Mouse (Mus musculus) heart, adult 2 months (tissue): ENCODE measurements around the gene A1cf. TPM values are rescaled to one million over a fixed set of nuclear protein-coding genes. Genes with fewer than 3 reads are reported as not detected.

Source experiments
- DNase-seq, 2 experiments: peaks; one replicate each; pipeline ENCODE4 v3.0.0; 2021
- H3K27ac ChIP-seq: fragments of 200-600 bp; 2 replicates; pipeline ENCODE4 v1.8.1; 2022
- H3K27me3 ChIP-seq: fragments of 200-500 bp; 2 replicates; pipeline ENCODE4 v1.6.1; 2012; ENCODE audit warnings: mild to moderate bottlenecking, low read length, inconsistent platforms, mixed read lengths; ENCODE audit not compliant: control insufficient read depth, insufficient read depth
- H3K36me3 ChIP-seq: fragments of 200-500 bp; 2 replicates; pipeline ENCODE4 v1.6.1; 2012; ENCODE audit warnings: low read length, inconsistent platforms; ENCODE audit not compliant: control insufficient read depth, insufficient read depth
- H3K4me1 ChIP-seq: fragments of 200-500 bp; 2 replicates; pipeline ENCODE4 v1.6.1; 2011; ENCODE audit warnings: low read length; ENCODE audit not compliant: control insufficient read depth, insufficient read depth
- H3K4me3 ChIP-seq: fragments of 200-600 bp; 2 replicates; pipeline ENCODE4 v1.8.1; 2022
- H3K79me2 ChIP-seq: fragments of 200-500 bp; replicated peaks from 2 replicates; pipeline ENCODE4 v1.6.1; 2012; ENCODE audit warnings: mild to moderate bottlenecking, inconsistent platforms, low read length, moderate library complexity, mixed read lengths; ENCODE audit not compliant: control insufficient read depth, insufficient read depth
- H3K9ac ChIP-seq: fragments of 200-500 bp; 2 replicates; pipeline ENCODE4 v1.6.1; 2012; ENCODE audit warnings: low read depth, mild to moderate bottlenecking, control low read depth, inconsistent platforms, low read length, mixed read lengths
- CTCF ChIP-seq: fragments of 200-600 bp; IDR thresholded peaks from 2 replicates; pipeline ENCODE4 v1.8.1; 2022; ENCODE audit warnings: antibody characterized with exemption, mild to moderate bottlenecking, moderate library complexity
- EP300 ChIP-seq: fragments of 200-500 bp; IDR thresholded peaks from 2 replicates; pipeline ENCODE4 v1.6.1; 2011; ENCODE audit warnings: low read depth, low read length, control low read depth; ENCODE audit not compliant: insufficient read depth
- POLR2A ChIP-seq: fragments of 200-500 bp; IDR thresholded peaks from 2 replicates; pipeline ENCODE4 v1.6.1; 2011; ENCODE audit warnings: mild to moderate bottlenecking, low read depth, low read length, control low read depth; ENCODE audit not compliant: insufficient read depth
- WGBS: fragments of 180-500 bp; shearing (Covaris S2); methylation state at CpG from one replicate; pipeline ENCODE4 v1.1.7; 2018; 5-methylcytosine and 5-hydroxymethylcytosine counted together
- intact Hi-C: fragments of 180-260 bp; cut with DNase I; formaldehyde crosslinking; loops from one replicate; pipeline ENCODE4 v1.15.1; 2025
- polyA plus RNA-seq: library from polyadenylated mRNA; depleted of rRNA; stranded (reverse); fragments of >200 nt; gene quantifications from 2 replicates; pipeline ENCODE4 v1.2.3, GENCODE M21; 2012
- total RNA-seq, 2 experiments: library from RNA; stranded (reverse); gene quantifications; 2 replicates each; pipeline ENCODE4 v1.2.3; 2021

A1cf gene
- total and polyA plus RNA-seq, 3 experiments: not detected

DNA sequence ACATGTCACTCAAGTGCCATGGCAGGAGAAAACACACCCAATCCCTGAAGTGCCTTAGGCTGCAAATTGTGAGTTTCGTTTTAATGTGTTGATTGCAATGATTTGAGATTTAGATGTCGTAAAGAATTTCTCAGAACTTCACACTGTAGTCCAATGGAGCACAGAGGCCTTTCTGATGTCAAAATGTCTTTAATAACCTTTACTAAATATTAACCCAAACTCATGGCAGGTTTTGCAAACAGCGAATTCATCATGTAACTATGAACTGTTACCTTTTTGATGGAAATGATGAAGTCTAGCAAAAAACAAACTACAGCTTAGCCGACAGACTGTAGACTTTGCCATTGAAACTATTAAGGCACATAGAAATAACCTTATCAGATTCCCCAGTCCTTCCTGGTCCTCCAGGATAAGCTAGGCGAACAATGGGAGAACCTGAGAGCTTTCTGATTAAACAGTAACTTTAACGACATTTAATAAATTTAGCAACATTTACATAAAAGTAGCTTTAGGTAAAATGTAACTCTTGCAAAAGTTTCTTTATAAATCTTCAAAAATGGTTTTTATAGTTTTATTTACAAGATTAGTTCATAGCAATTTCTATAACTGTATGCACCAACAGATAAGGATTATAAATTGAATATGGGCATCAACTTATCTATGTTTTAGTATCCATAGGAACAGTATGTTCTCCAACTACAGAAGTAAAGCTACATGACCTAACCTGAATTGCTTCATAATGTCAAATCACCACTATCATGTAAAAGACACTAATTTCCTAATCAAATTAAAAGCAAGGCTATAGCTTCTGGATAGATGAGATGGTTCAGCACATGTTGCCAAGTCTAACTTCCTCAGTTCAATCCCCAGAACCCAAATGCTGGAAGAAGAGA lies 22.7 kb downstream of the A1cf start:
- Histone ChIP-seq H3K27me3 (no peaks in the 10 kb centered on the region), H3K4me1 (no peaks in the 10 kb centered on the region), H3K9ac (no peak overlapping the region), H3K27ac (no peak overlapping the region), H3K4me3 (no peak overlapping the region), H3K79me2 (no peaks in the 10 kb centered on the region), H3K36me3 (no peaks in the 10 kb centered on the region)
- 67% methylated on average over 6 of the region's 6 CpGs for WGBS
- intact Hi-C loops: no loop called here
- DNase-seq: no peak
- TF ChIP-seq POLR2A: no peak
- no peak for TF ChIP-seq CTCF
- no peak for TF ChIP-seq EP300

DNA sequence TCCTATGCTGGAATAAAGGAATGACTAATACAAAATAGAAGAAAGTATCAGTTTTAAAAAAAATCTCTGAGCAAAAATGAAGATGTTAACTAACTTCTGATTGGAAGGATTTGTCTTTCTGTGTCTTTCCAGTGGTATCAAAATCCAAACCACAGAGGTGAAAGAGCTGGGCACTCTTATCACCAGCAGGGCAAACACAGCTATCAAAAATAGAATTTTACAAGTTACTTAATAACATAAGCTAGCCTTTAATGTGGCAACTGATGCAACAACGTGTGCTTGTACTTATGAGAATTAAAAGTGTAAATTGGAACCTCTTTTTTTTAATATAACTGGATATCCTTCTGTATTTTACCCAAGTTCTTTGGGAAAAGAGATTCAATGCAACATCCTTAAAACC lies 27.4 kb downstream of the A1cf start:
- WGBS: 56% methylated on average over 1 of the region's 1 CpGs
- intact Hi-C loops: no loop called here
- H3K79me2 ChIP-seq: no peaks in the 10 kb centered on the region
- no peak overlapping the region for H3K9ac ChIP-seq
- no peaks in the 10 kb centered on the region for H3K27me3 ChIP-seq
- no peaks in the 10 kb centered on the region for H3K4me1 ChIP-seq
- no peaks in the 10 kb centered on the region for H3K36me3 ChIP-seq
- H3K27ac ChIP-seq: no peak overlapping the region
- TF ChIP-seq POLR2A (no peak), EP300 (no peak), CTCF (no peak)
- H3K4me3 ChIP-seq: no peak overlapping the region
- no peak for DNase-seq

- TF ChIP-seq POLR2A (no peak), EP300 (no peak), CTCF (no peak)
- H3K27ac ChIP-seq: no peak overlapping the region
- 90% methylated on average over 1 of the region's 1 CpGs for WGBS
- intact Hi-C loops: no loop called here
- H3K79me2 ChIP-seq: no peaks in the 10 kb centered on the region
- no peak overlapping the region for H3K9ac ChIP-seq
- no peak for DNase-seq
- H3K4me3 ChIP-seq: no peak overlapping the region
- H3K27me3 ChIP-seq: no peaks in the 10 kb centered on the region
- no peaks in the 10 kb centered on the region for H3K36me3 ChIP-seq
- H3K4me1 ChIP-seq: no peaks in the 10 kb centered on the region
Measured at GRCm38 (mm10) chr19:31896711-31897110, 28.1 kb downstream of the A1cf start.

DNA sequence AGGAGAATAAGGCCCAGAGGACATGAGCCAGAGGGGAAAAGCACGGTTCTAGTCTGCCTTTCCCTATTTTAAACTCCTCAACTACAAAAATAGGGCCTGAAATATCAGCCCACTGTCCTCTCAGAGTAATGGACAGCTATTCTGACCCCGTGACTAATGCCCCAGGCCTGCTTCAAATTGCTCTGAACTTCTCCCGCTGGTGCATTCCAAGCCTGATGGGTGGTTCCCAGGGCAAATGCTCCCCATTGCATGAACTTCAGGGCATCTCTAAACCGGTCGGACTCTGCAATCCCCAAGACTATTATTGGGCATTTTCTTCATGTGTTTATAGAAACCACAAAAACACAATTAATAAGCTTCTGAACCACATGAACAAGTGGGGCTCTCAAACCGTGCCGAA lies 37.1 kb downstream of the A1cf start:
- TF ChIP-seq EP300 (no peak), POLR2A (no peak)
- DNase-seq: no peak

GRCm38 (mm10) chr19:31910423-31910822 lies 41.9 kb downstream of the A1cf start:
- WGBS: 30% methylated on average over 6 of the region's 6 CpGs
- TF ChIP-seq POLR2A: no peak
- no peak for TF ChIP-seq CTCF
- TF ChIP-seq EP300: no peak
- Histone ChIP-seq H3K27me3 (no peaks in the 10 kb centered on the region), H3K4me3 (no peak overlapping the region), H3K79me2 (no peaks in the 10 kb centered on the region), H3K9ac (no peak overlapping the region), H3K4me1 (no peaks in the 10 kb centered on the region), H3K27ac (no peak overlapping the region), H3K36me3 (no peaks in the 10 kb centered on the region)
- DNase-seq: no peak
- intact Hi-C loops: no loop called here

More for the DNA sequence above, 37.1 kb downstream of the A1cf start:
- Histone ChIP-seq H3K27me3 (no peaks in the 10 kb centered on the region), H3K36me3 (no peaks in the 10 kb centered on the region), H3K4me1 (no peaks in the 10 kb centered on the region), H3K4me3 (no peak overlapping the region), H3K79me2 (no peaks in the 10 kb centered on the region), H3K9ac (no peak overlapping the region), H3K27ac (no peak overlapping the region)
- WGBS: 63% methylated on average over 7 of the region's 7 CpGs
- intact Hi-C loops: no loop called here

GRCm38 (mm10) chr19:31913946-31914345 lies 45.4 kb downstream of the A1cf start:
- no peaks in the 10 kb centered on the region for H3K36me3 ChIP-seq
- DNase-seq: no peak
- whole genome bisulfite sequencing: 79% methylated on average over 4 of the region's 4 CpGs
- no peaks in the 10 kb centered on the region for H3K4me1 ChIP-seq
- H3K9ac ChIP-seq: no peak overlapping the region
- H3K4me3 ChIP-seq: no peak overlapping the region
- H3K79me2 ChIP-seq: no peaks in the 10 kb centered on the region
- no peak overlapping the region for H3K27ac ChIP-seq
- H3K27me3 ChIP-seq: no peaks in the 10 kb centered on the region
- TF ChIP-seq CTCF (no peak), POLR2A (no peak), EP300 (no peak)
- intact Hi-C loops: no loop called here
